Mouse (Mus musculus) gastrocnemius, postnatal 4 days (tissue): ENCODE data around the gene Pla2r1. TPM values are rescaled to one million over a fixed set of nuclear protein-coding genes. Genes with fewer than 3 reads are reported as not detected.

Source experiments
- DNase-seq, 2 experiments: peaks; one replicate each; pipeline ENCODE4 v3.0.0; 2021 to 2022; ENCODE audit warnings: low spot score in 2 of 2, mixed read lengths in 2 of 2
- long read RNA-seq, 2 experiments: library from polyadenylated mRNA; stranded (forward); transcript quantifications; one replicate each; pipeline ENCODE4 v2.0.0; 2021
- total RNA-seq, 2 experiments: library from RNA; stranded (reverse); gene quantifications; 2 replicates each; pipeline ENCODE4 v1.2.3; 2021

Gene Pla2r1
- 1 to 10 TPM; 2.4 to 3.6 TPM for total RNA-seq
- long read RNA-seq, experiment 1, partial matches to known transcripts, result 0 of 2 reads
- long read RNA-seq, experiment 1, other reads (novel, unspliced or antisense), result 2 of 2 reads
- long read RNA-seq, experiment 2, partial matches to known transcripts, result 1 of 2 reads
- long read RNA-seq, experiment 2, other reads (novel, unspliced or antisense), result 1 of 2 reads

- peak; percentile 38 to 74 for DNase-seq
These were observed at the start of gene Pla2r1 for GRCm38 (mm10) chr2:60552902-60553682. Gene Pla2r1, minus strand, starts transcription at chr2:60553308.

GRCm38 (mm10) chr2:60601326-60601725 is 48.2 kb upstream of the Pla2r1 start:
- no peak for DNase-seq

GRCm38 (mm10) chr2:60600863-60601262 is 47.8 kb upstream of the Pla2r1 start:
- DNase-seq, result no peak

GRCm38 (mm10) chr2:60583416-60583815 is 30.3 kb upstream of the Pla2r1 start:
- no peak for DNase-seq

- DNase-seq, result no peak
These were observed 1.5 kb upstream of the Pla2r1 start for GRCm38 (mm10) chr2:60554561-60554960.

GRCm38 (mm10) chr2:60552177-60552901 is 769 bp downstream of the Pla2r1 start:
- DNase-seq, result peak in 1 of 2 experiments; percentile 9

- no peak for DNase-seq
These were observed 1.4 kb downstream of the Pla2r1 start for GRCm38 (mm10) chr2:60551673-60552072.

GRCm38 (mm10) chr2:60550521-60550920 is 2.6 kb downstream of the Pla2r1 start:
- DNase-seq, result no peak

- DNase-seq, result no peak
These were observed 3.3 kb downstream of the Pla2r1 start for GRCm38 (mm10) chr2:60549851-60550250.

- DNase-seq, result no peak
These were observed 7.0 kb downstream of the Pla2r1 start for GRCm38 (mm10) chr2:60546082-60546481.

GRCm38 (mm10) chr2:60544006-60544405 is 9.1 kb downstream of the Pla2r1 start:
- DNase-seq, result no peak

- DNase-seq, result no peak
These were observed 11.4 kb downstream of the Pla2r1 start for GRCm38 (mm10) chr2:60541745-60542144.

- no peak for DNase-seq
These were observed 12.8 kb downstream of the Pla2r1 start for GRCm38 (mm10) chr2:60540346-60540745.

GRCm38 (mm10) chr2:60538710-60539109 is 14.4 kb downstream of the Pla2r1 start:
- no peak for DNase-seq

- no peak for DNase-seq
These were observed 14.8 kb downstream of the Pla2r1 start for GRCm38 (mm10) chr2:60538274-60538673.

- no peak for DNase-seq
These were observed 18.4 kb downstream of the Pla2r1 start for GRCm38 (mm10) chr2:60534755-60535154.

- no peak for DNase-seq
These were observed 20.1 kb downstream of the Pla2r1 start for GRCm38 (mm10) chr2:60533026-60533425.

GRCm38 (mm10) chr2:60532495-60532894 is 20.6 kb downstream of the Pla2r1 start:
- no peak for DNase-seq

- no peak for DNase-seq
These were observed 37.3 kb downstream of the Pla2r1 start for GRCm38 (mm10) chr2:60515817-60516216.

- no peak for DNase-seq
These were observed 38.2 kb downstream of the Pla2r1 start for GRCm38 (mm10) chr2:60514863-60515262.

GRCm38 (mm10) chr2:60510718-60511117 is 42.4 kb downstream of the Pla2r1 start:
- no peak for DNase-seq

- no peak for DNase-seq
These were observed 48.0 kb downstream of the Pla2r1 start for GRCm38 (mm10) chr2:60505145-60505544.
